Mouse (Mus musculus) ES-E14 (cell line): ENCODE data around the gene Acads.

ENCODE experiments used
- CHD2 ChIP-seq: IDR thresholded peaks from 2 replicates; pipeline ENCODE4 v1.6.1; 2014; ENCODE audit warnings: mild to moderate bottlenecking, low read depth, low read length, inconsistent platforms
- HCFC1 ChIP-seq: IDR thresholded peaks from 2 replicates; pipeline ENCODE4 v1.6.1; 2012; ENCODE audit warnings: low read length, inconsistent platforms, borderline replicate concordance; ENCODE audit not compliant: insufficient read depth
- MAFK ChIP-seq: IDR thresholded peaks from 2 replicates; pipeline ENCODE4 v1.6.1; 2014; ENCODE audit warnings: mild to moderate bottlenecking, low read depth, low read length, inconsistent platforms; ENCODE audit not compliant: insufficient read depth
- ZC3H11A ChIP-seq: IDR thresholded peaks from 2 replicates; pipeline ENCODE4 v1.6.1; 2012; ENCODE audit warnings: low read depth, mild to moderate bottlenecking, inconsistent platforms, low read length, borderline replicate concordance
- ZNF384 ChIP-seq: IDR thresholded peaks from 2 replicates; pipeline ENCODE4 v1.6.1; 2012; ENCODE audit warnings: low read depth, low read length, inconsistent platforms

DNA sequence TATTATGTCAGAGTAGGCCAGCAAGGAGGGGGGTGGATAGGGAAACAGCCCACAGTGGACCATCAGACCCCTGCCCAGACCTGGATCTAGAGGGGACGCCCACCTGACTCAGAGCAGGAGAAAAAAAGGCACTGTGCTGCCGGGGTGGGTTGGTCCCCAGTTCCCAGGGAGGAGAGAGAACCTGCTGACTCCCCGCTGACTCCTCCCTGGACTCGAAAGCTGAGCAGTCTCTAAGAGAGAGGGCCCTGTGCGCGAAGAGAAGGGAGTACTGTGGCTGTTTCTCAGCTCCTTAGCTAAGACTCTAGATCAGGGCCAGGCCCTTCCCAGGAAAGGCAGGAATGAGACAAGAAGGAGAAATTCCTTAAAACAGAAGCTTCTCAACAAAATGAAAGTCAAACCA is 25.3 kb upstream of the Acads start:
- TF ChIP-seq CHD2 (no peak), ZNF384 (no peak), MAFK (no peak), HCFC1 (no peak), ZC3H11A (no peak)
